Mouse (Mus musculus) neural tube, embryonic 15.5 days (tissue): ENCODE results near the gene Msx3. TPM values are rescaled to one million over a fixed set of nuclear protein-coding genes. Genes with fewer than 3 reads are reported as not detected.

Source experiments
- ATAC-seq: fragments of 200-750 bp; cut with Nextera tagmentation; 2 replicates; pipeline ENCODE4 v1.8.0; 2017; ENCODE audit warnings: mild to moderate bottlenecking, moderate TSS enrichment, moderate library complexity; ENCODE audit not compliant: low FRiP score
- H3K27ac ChIP-seq: fragments of 300-500 bp; sonication (generic); replicated peaks from 2 replicates; pipeline ENCODE4 v1.5.1; 2015; ENCODE audit warnings: mild to moderate bottlenecking, inconsistent platforms
- H3K27me3 ChIP-seq: fragments of 300-500 bp; sonication (generic); replicated peaks from 2 replicates; pipeline ENCODE4 v1.6.1; 2015; ENCODE audit warnings: inconsistent platforms
- H3K36me3 ChIP-seq: fragments of 300-500 bp; sonication (generic); 2 replicates; pipeline ENCODE4 v1.6.1; 2015; ENCODE audit warnings: inconsistent platforms
- H3K4me1 ChIP-seq: fragments of 300-500 bp; sonication (generic); 2 replicates; pipeline ENCODE4 v1.6.1; 2015; ENCODE audit warnings: inconsistent platforms
- H3K4me2 ChIP-seq: fragments of 300-500 bp; sonication (generic); 2 replicates; pipeline ENCODE4 v1.6.1; 2015; ENCODE audit warnings: inconsistent platforms, mild to moderate bottlenecking, moderate library complexity
- H3K4me3 ChIP-seq: fragments of 300-500 bp; sonication (generic); replicated peaks from 2 replicates; pipeline ENCODE4 v1.5.1; 2015; ENCODE audit warnings: mild to moderate bottlenecking, inconsistent platforms
- H3K9ac ChIP-seq: fragments of 300-500 bp; sonication (generic); replicated peaks from 2 replicates; pipeline ENCODE4 v1.6.1; 2015; ENCODE audit warnings: mild to moderate bottlenecking, inconsistent platforms
- H3K9me3 ChIP-seq: fragments of 300-500 bp; sonication (generic); replicated peaks from 2 replicates; pipeline ENCODE4 v1.6.1; 2016; ENCODE audit warnings: inconsistent platforms
- whole genome bisulfite sequencing: fragments of 180-500 bp; shearing (Covaris S2); methylation state at CpG from one replicate; pipeline ENCODE4 v1.1.7; 2015; ENCODE audit warnings: mixed read lengths; 5-methylcytosine and 5-hydroxymethylcytosine counted together
- polyA plus RNA-seq: library from polyadenylated mRNA; unstranded; fragments of >200 nt; fragmentation: Nextera tagmentation; extraction: Ambion mirVana; gene quantifications from 2 replicates; pipeline ENCODE4 v1.2.1, GENCODE M21; 2015

Gene Msx3
- polyA plus RNA-seq, 1 experiment from 2014 or later = 3.3 TPM

GRCm38 (mm10) chr7:140077698-140078097 is 28.8 kb upstream of the Msx3 start:
- H3K9ac ChIP-seq = no peak overlapping the region
- peaks cover 26% of the 10 kb centered on the region for H3K4me1 ChIP-seq
- WGBS = 81% methylated on average over 6 of the region's 6 CpGs
- H3K9me3 ChIP-seq = no peaks in the 10 kb centered on the region
- H3K27ac ChIP-seq = no peak overlapping the region
- H3K27me3 ChIP-seq = peaks cover 10% of the 10 kb centered on the region; the same call in 1 of the 2 replicates
- H3K4me2 ChIP-seq = no peak overlapping the region
- no peak overlapping the region for H3K4me3 ChIP-seq
- peaks cover 18% of the 10 kb centered on the region for H3K36me3 ChIP-seq
- no peak for ATAC-seq

DNA sequence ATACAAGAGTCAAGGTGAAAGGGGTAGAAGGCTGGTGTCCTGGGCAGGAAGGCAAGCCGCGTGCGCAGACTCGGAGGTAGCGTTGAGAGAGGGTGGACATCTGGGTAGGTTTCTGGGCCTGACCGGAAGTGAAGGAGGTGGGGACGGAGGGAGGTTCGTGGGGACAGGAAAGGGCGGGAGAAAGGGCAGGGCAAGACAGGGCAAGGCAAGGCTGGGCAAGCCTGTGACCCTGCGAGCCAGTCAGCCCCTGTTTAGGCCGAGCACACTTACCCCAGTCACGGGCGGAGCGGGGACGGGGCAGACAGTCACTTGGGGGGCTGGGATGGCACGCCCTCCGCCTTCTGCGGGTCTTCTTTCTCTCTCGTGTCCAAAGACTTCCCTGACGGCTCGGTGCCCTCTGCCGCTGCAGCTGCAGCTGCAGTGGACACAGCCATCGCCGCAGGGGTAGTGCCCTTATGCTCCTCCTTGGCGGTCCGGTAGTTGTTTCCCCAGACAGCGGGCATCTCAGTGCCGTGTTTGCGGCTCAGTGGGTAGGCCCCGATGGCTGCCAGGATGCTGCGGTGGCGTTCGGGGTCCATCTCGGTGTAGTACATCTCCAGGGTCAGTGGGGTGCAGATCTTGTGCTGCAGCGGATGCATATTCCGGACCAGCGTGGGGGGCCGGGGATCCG is 21.3 kb upstream of the Msx3 start:
- Histone ChIP-seq H3K4me1 (no peaks in the 10 kb centered on the region), H3K27me3 (peaks cover 17% of the 10 kb centered on the region; the same call in 1 of the 2 replicates), H3K9ac (peak overlapping the region; percentile 23; the same call in 1 of the 2 replicates), H3K9me3 (no peaks in the 10 kb centered on the region), H3K27ac (no peak overlapping the region), H3K36me3 (peaks cover 50% of the 10 kb centered on the region), H3K4me3 (peak overlapping the region; percentile 12; the same call in 1 of the 2 replicates), H3K4me2 (peak overlapping the region; percentile 42)
- ATAC-seq = no peak
- WGBS = 39% methylated on average over 38 of the region's 39 CpGs

DNA sequence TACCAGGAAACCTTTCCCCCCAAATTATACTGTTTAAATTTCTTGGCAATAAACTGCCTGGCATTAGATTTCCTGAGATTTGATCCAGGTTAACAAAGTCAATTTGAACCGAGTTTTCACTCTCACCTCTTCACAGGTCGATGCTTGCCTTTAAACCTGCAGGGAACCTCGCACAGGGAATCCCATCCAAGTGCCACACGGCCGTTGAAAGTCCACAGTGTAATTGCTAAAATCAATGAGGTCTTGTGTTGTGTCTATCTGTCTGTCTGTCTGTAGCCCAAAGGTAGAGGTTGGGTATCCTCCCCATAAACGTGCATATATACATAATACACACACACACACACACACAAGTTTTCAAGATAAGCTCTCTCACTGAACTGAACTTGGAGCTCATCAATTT is 18.5 kb upstream of the Msx3 start:
- no peak for ATAC-seq
- H3K27me3 ChIP-seq = peaks cover 14% of the 10 kb centered on the region; the same call in 1 of the 2 replicates
- no peak overlapping the region for H3K27ac ChIP-seq
- no peaks in the 10 kb centered on the region for H3K9me3 ChIP-seq
- no peak overlapping the region for H3K9ac ChIP-seq
- WGBS = 75% methylated on average over 6 of the region's 6 CpGs
- no peak overlapping the region for H3K4me3 ChIP-seq
- H3K36me3 ChIP-seq = peaks cover 34% of the 10 kb centered on the region
- H3K4me1 ChIP-seq = no peaks in the 10 kb centered on the region
- no peak overlapping the region for H3K4me2 ChIP-seq

DNA sequence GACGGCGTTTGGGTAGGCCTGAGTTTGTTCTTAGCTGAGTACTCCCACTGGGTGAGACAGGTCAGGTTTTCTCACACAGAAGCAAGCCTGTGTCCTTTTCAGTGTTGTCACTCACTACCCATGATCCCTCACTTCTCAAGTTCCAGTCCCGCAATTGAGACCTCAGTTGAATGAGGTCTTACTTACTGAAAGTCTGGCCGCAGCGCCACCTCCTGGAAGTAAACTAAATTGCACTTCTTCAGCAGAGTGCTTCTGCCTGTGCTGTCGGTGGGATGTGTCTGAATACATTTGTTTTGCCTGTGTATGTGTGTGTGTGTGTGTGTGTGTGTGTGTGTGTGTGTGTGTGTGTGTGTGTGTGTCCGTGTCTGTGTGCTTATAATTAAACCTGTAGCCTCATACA is 14.2 kb upstream of the Msx3 start:
- Histone ChIP-seq H3K4me3 (no peak overlapping the region), H3K9ac (no peak overlapping the region), H3K9me3 (no peaks in the 10 kb centered on the region), H3K27ac (no peak overlapping the region), H3K4me2 (no peak overlapping the region), H3K27me3 (peaks cover 11% of the 10 kb centered on the region; the same call in 1 of the 2 replicates), H3K36me3 (no peaks in the 10 kb centered on the region), H3K4me1 (peaks cover 35% of the 10 kb centered on the region)
- 21% methylated on average over 7 of the region's 7 CpGs for WGBS
- ATAC-seq = no peak

- no peak for ATAC-seq
- no peaks in the 10 kb centered on the region for H3K9me3 ChIP-seq
- no peak overlapping the region for H3K4me2 ChIP-seq
- no peak overlapping the region for H3K4me3 ChIP-seq
- H3K27me3 ChIP-seq = peaks cover 11% of the 10 kb centered on the region; the same call in 1 of the 2 replicates
- 5% methylated on average over 11 of the region's 11 CpGs for WGBS
- no peak overlapping the region for H3K9ac ChIP-seq
- no peaks in the 10 kb centered on the region for H3K36me3 ChIP-seq
- H3K27ac ChIP-seq = no peak overlapping the region
- H3K4me1 ChIP-seq = peaks cover 42% of the 10 kb centered on the region
These were observed 13.4 kb upstream of the Msx3 start for GRCm38 (mm10) chr7:140062307-140062706.

GRCm38 (mm10) chr7:140061832-140062130 is 12.9 kb upstream of the Msx3 start:
- 1% methylated on average over 6 of the region's 6 CpGs for WGBS
- Histone ChIP-seq H3K36me3 (no peaks in the 10 kb centered on the region), H3K27ac (peak overlapping the region; percentile 45; the same call in 1 of the 2 replicates), H3K4me2 (peak overlapping the region; percentile 88), H3K27me3 (peaks cover 11% of the 10 kb centered on the region; the same call in 1 of the 2 replicates), H3K4me1 (peaks cover 45% of the 10 kb centered on the region), H3K9me3 (no peaks in the 10 kb centered on the region), H3K4me3 (peak overlapping the region; percentile 39), H3K9ac (peak overlapping the region; percentile 51)
- no peak for ATAC-seq

DNA sequence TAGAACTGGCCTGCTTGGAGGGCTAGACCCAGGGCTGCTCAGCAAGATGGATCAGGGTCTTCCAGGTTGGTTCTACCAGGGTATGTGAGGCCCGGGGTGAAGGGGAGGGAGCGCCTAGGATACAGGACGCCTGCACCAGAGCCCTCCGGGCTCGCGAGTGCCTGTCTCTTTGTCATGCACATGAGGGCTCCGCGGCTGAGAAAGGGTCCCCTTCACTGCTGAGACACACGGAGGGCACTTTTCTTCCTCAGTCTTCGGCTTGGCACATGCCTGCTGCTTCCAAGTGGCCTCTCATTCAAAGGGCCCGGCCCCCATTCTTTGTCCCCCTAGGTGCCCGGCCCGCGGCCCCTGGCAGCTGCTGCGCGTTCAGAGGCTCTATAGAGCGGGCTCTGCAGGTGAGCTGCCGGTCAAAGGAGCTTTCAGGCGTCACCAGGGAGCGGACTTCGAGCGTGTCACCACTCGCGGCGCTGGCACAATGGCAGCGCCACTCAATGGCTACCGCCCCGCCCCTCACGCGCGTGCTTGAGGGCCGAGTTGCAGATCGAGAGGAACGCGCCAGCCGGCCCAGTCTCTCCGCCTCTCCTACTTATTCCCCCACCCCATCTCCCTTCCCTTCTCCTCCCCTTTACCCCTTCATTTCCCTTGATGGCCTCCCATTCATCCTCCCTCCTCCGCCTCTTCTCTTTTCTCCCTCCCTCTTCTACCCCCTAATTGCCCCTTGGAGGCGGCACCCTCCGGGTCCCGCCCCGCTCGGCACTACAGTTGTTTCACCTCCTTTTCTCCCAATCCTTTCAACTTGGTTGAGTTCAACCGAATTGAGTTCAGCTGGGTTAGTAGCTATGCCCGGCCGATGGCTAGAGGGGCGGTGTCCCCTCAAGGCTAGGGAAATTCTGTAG is 12.3 kb upstream of the Msx3 start:
- H3K27ac ChIP-seq = peak overlapping the region; percentile 45
- H3K4me2 ChIP-seq = peak overlapping the region; percentile 88
- 1% methylated on average over 47 of the region's 47 CpGs for WGBS
- H3K36me3 ChIP-seq = no peaks in the 10 kb centered on the region
- H3K27me3 ChIP-seq = peaks cover 11% of the 10 kb centered on the region; the same call in 1 of the 2 replicates
- peaks cover 45% of the 10 kb centered on the region for H3K4me1 ChIP-seq
- H3K9me3 ChIP-seq = no peaks in the 10 kb centered on the region
- H3K4me3 ChIP-seq = peak overlapping the region; percentile 39
- H3K9ac ChIP-seq = peak overlapping the region; percentile 51
- ATAC-seq = peak; percentile 28

DNA sequence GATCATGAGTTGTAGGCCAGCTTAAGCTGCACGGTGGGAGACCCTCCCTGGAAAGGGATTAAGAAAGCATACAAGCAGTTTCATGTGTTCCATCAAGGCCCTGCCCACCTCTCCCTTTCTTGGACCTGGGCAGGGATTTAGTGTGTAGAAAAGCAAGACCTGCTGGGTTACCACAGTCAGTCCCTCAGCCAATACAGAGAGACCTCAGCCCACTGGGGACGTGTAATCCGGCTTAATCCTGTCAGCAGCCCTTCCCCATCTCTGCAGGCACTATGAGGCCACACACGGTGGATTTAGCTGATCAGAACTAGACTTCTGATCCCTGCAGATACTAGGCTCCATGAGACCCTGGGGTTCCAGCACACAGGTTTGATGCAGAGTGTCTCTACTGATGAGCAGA is 10.7 kb upstream of the Msx3 start:
- no peaks in the 10 kb centered on the region for H3K9me3 ChIP-seq
- peaks cover 11% of the 10 kb centered on the region; the same call in 1 of the 2 replicates for H3K27me3 ChIP-seq
- ATAC-seq = no peak
- H3K4me3 ChIP-seq = no peak overlapping the region
- H3K36me3 ChIP-seq = no peaks in the 10 kb centered on the region
- no peak overlapping the region for H3K4me2 ChIP-seq
- H3K4me1 ChIP-seq = peaks cover 45% of the 10 kb centered on the region
- no peak overlapping the region for H3K9ac ChIP-seq
- H3K27ac ChIP-seq = no peak overlapping the region
- 30% methylated on average over 4 of the region's 4 CpGs for WGBS

DNA sequence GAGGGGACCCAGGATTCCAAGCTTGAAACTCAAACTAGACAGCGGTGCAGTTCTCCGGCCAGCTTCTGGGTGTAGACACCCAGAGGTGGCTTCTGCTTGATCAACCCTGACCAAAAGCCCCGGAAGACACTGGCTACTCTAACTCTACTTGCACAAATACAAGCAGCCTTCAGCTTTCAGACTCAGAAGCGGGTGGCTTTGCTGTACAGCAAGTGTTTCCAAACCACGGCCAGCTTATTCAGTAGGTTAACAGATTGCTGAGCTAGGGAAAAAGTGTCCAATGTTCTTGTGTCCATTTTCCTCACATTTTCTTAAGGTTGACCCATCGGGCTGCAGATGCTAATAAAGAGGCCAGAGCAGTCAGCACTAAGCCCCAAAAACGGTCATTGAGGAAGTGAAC is 9.6 kb upstream of the Msx3 start:
- H3K9me3 ChIP-seq = no peaks in the 10 kb centered on the region
- WGBS = 6% methylated on average over 7 of the region's 7 CpGs
- peak overlapping the region; percentile 82 for H3K27ac ChIP-seq
- H3K4me1 ChIP-seq = peaks cover 45% of the 10 kb centered on the region
- H3K36me3 ChIP-seq = no peaks in the 10 kb centered on the region
- peak overlapping the region; percentile 80 for H3K4me2 ChIP-seq
- H3K4me3 ChIP-seq = peak overlapping the region; percentile 49
- peak overlapping the region; percentile 71 for H3K9ac ChIP-seq
- ATAC-seq = 0 out of 2 replicates have a peak, but pooled peaks have one; percentile 1
- H3K27me3 ChIP-seq = 0 out of 2 replicates have a peak, but pooled peaks cover 5% of the 10 kb centered on the region

DNA sequence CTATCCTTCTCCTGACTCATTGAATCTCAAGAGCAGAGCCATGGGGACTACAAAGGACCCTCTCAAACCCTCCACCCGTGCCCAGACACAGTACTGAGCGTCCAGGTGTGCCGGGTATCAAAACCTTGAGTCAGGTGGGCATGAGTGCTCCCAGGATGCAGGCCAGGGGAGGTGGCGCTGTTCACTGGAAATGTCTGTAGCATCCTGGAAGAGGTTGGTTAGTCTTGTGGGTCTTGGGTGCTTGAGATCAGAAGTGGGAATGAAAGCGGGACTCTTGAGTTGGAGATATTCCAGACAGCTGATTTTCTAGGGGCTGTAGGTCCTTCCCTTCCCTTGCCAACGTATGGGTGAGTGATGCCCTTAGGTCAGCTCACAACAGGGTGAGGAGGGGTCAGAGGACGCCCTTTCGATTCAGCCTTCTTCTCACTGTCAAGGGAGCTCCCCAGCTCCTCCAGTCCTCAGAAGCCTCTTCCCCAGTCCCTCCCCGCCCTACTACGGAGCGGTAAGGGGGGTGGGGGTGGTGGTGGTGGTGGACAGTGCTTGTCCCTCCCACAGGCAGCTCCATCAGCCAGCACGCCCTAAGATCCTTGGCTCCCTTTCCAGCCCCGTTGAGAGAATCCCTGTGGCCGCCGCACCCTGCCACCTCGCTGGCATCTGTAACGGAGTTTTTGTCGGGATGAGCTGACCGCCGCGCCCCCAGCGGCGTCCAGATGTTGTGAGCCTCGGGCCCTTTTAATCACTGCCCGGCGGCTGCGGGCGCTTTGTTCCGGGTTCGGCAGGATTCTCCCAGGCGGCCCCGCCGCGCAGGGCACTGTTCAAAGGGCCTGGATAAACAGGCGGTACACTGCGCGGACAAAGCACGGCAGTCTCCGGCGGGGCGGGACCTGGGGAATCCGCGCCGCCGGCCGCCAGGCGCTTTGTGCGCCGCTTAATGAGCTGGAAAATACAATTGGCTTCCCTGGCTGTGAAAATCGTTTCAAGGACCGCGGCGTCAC is 8.8 kb upstream of the Msx3 start:
- no peaks in the 10 kb centered on the region for H3K36me3 ChIP-seq
- peak; percentile 65 for ATAC-seq
- WGBS = 2% methylated on average over 51 of the region's 53 CpGs
- H3K9ac ChIP-seq = peak overlapping the region; percentile 71
- H3K4me1 ChIP-seq = peaks cover 45% of the 10 kb centered on the region
- H3K9me3 ChIP-seq = no peaks in the 10 kb centered on the region
- H3K27ac ChIP-seq = peak overlapping the region; percentile 82
- H3K4me3 ChIP-seq = peak overlapping the region; percentile 49
- 0 out of 2 replicates have a peak, but pooled peaks cover 5% of the 10 kb centered on the region for H3K27me3 ChIP-seq
- H3K4me2 ChIP-seq = peak overlapping the region; percentile 80

DNA sequence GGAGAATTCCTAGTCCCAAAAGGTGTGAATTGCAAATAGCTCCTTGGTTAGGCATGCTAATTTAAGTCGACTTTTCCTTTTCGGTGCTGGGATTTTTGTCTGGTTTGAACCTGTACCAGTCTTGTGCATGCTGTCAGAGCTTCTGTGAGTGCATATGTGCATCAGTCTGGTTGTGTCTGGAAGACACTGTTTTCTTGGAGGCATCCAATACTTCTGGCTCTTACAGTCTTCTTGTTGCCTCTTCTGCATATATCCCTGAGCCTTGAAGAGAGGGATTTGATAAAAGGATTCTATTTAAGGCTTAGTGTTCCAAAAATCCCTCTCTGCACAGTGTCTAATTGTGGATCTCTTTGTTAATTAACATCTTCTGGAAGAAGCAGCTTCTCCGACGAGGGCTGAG is 5.2 kb upstream of the Msx3 start:
- no peak overlapping the region for H3K4me2 ChIP-seq
- H3K9me3 ChIP-seq = no peaks in the 10 kb centered on the region
- no peak overlapping the region for H3K9ac ChIP-seq
- peaks cover 27% of the 10 kb centered on the region for H3K4me1 ChIP-seq
- H3K27me3 ChIP-seq = peaks cover 29% of the 10 kb centered on the region
- no peak for ATAC-seq
- no peak overlapping the region for H3K27ac ChIP-seq
- H3K36me3 ChIP-seq = no peaks in the 10 kb centered on the region
- 80% methylated on average over 4 of the region's 4 CpGs for WGBS
- H3K4me3 ChIP-seq = no peak overlapping the region
